Mouse (Mus musculus) midbrain, embryonic 11.5 days (tissue): ENCODE results near the gene Usp11. TPM values are rescaled to one million over a fixed set of nuclear protein-coding genes. Genes with fewer than 3 reads are reported as not detected.
"Not testable (repeated sequence)": the region's sequence is repeated elsewhere in the genome, so short reads cannot be mapped to it uniquely, and the experiment has no call there.

Experiments used
- ATAC-seq: fragments of 200-750 bp; cut with Nextera tagmentation; 2 replicates; pipeline ENCODE4 v1.8.0; 2017; ENCODE audit warnings: moderate TSS enrichment, moderate library complexity; ENCODE audit not compliant: low FRiP score
- DNase-seq: peaks from one replicate; pipeline ENCODE4 v3.0.0; 2015; ENCODE audit warnings: low spot score; ENCODE audit errors: missing footprints
- H3K27ac ChIP-seq: fragments of 300-500 bp; sonication (generic); 2 replicates; pipeline ENCODE4 v1.5.1; 2014; ENCODE audit warnings: low read depth, low read length
- H3K27me3 ChIP-seq: fragments of 300-500 bp; sonication (generic); 2 replicates; pipeline ENCODE4 v1.6.1; 2014; ENCODE audit warnings: mild to moderate bottlenecking, low read length, moderate library complexity, mixed read lengths; ENCODE audit not compliant: control insufficient read depth, insufficient read depth
- H3K36me3 ChIP-seq: fragments of 300-500 bp; sonication (generic); 2 replicates; pipeline ENCODE4 v1.6.1; 2014; ENCODE audit warnings: mild to moderate bottlenecking, low read length, moderate library complexity, mixed read lengths; ENCODE audit not compliant: control insufficient read depth, insufficient read depth
- H3K4me1 ChIP-seq: fragments of 300-500 bp; sonication (generic); 2 replicates; pipeline ENCODE4 v1.6.1; 2014; ENCODE audit warnings: low read length; ENCODE audit not compliant: control insufficient read depth, insufficient read depth
- H3K4me2 ChIP-seq: fragments of 300-500 bp; sonication (generic); 2 replicates; pipeline ENCODE4 v1.6.1; 2014; ENCODE audit warnings: mild to moderate bottlenecking, moderate library complexity
- H3K4me3 ChIP-seq: fragments of 300-500 bp; sonication (generic); 2 replicates; pipeline ENCODE4 v1.5.1; 2014; ENCODE audit warnings: low read depth, low read length
- H3K9ac ChIP-seq: fragments of 300-500 bp; sonication (generic); 2 replicates; pipeline ENCODE4 v1.6.1; 2014; ENCODE audit warnings: low read length
- H3K9me3 ChIP-seq: fragments of 300-500 bp; sonication (generic); 2 replicates; pipeline ENCODE4 v1.6.1; 2016; ENCODE audit warnings: low read length; ENCODE audit not compliant: control insufficient read depth
- WGBS: fragments of 180-500 bp; shearing (Covaris S2); extraction: QIAGEN DNeasy Blood & Tissue Kit; methylation state at CpG from one replicate; pipeline ENCODE4 v1.1.7; 2014; 5-methylcytosine and 5-hydroxymethylcytosine counted together
- polyA plus RNA-seq: library from polyadenylated mRNA; unstranded; fragments of >200 nt; fragmentation: Nextera tagmentation; extraction: Ambion mirVana; gene quantifications from 2 replicates; pipeline ENCODE4 v1.2.1, GENCODE M21; 2014

Usp11 gene
- polyA plus RNA-seq, 1 experiment from 2014 or later = 78.4 TPM

- no peaks in the 10 kb centered on the region for H3K9me3 ChIP-seq
- ATAC-seq = peak; percentile 93
- WGBS = 20% methylated on average over 29 of the region's 33 CpGs
- peak overlapping the region; percentile 58 for H3K4me3 ChIP-seq
- peak overlapping the region; percentile 58 for H3K4me2 ChIP-seq
- H3K27ac ChIP-seq = peak overlapping the region; percentile 90
- no peaks in the 10 kb centered on the region for H3K27me3 ChIP-seq
- no peaks in the 10 kb centered on the region for H3K36me3 ChIP-seq
- H3K4me1 ChIP-seq = peaks cover 6% of the 10 kb centered on the region
- DNase-seq = peak; percentile 97
- H3K9ac ChIP-seq = peak overlapping the region; percentile 81
Measured at GRCm38 (mm10) chrX:20688068-20688547, 15.6 kb upstream of the Usp11 start.

DNA sequence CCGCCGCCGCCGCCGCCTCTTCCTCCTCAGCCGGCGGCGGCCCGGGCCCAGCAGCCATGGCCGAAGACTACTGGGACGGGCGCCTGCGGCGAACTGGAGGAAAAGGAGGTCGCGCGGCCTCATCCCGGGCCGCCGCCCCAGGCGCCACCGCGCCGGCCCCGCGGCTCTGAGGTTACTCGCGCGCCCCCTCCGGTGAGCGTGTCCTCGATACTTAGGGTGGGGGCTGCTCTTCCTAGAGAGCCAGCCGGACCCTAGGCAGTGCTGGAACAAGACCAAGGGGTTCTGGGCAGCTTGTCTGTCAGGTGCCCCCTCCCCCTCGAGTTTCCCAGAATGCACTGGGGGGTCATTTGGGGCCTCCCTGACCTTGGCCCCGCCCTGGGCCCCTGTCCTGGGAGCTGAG, 15.1 kb upstream of the Usp11 start:
- Histone ChIP-seq H3K9ac (peak overlapping the region; percentile 81), H3K27me3 (no peaks in the 10 kb centered on the region), H3K4me2 (peak overlapping the region; percentile 58), H3K4me3 (peak overlapping the region; percentile 58), H3K9me3 (no peaks in the 10 kb centered on the region), H3K4me1 (peaks cover 6% of the 10 kb centered on the region), H3K27ac (peak overlapping the region; percentile 90), H3K36me3 (no peaks in the 10 kb centered on the region)
- DNase-seq (peak; percentile 93), ATAC-seq (peak; percentile 80)
- WGBS = 24% methylated on average over 21 of the region's 35 CpGs

GRCm38 (mm10) chrX:20691566-20691965, 12.1 kb upstream of the Usp11 start:
- no peaks in the 10 kb centered on the region for H3K9me3 ChIP-seq
- no peaks in the 10 kb centered on the region for H3K27me3 ChIP-seq
- peaks cover 6% of the 10 kb centered on the region for H3K4me1 ChIP-seq
- H3K27ac ChIP-seq = no peak overlapping the region
- H3K36me3 ChIP-seq = no peaks in the 10 kb centered on the region
- DNase-seq (no peak), ATAC-seq (no peak)
- no peak overlapping the region for H3K4me2 ChIP-seq
- no peak overlapping the region for H3K4me3 ChIP-seq
- no peak overlapping the region for H3K9ac ChIP-seq
- 87% methylated on average over 3 of the region's 3 CpGs for WGBS

GRCm38 (mm10) chrX:20692616-20693015, 11.1 kb upstream of the Usp11 start:
- no peak for ATAC-seq

GRCm38 (mm10) chrX:20695842-20696241, 7.9 kb upstream of the Usp11 start:
- no peaks in the 10 kb centered on the region for H3K9me3 ChIP-seq
- H3K4me1 ChIP-seq = no peaks in the 10 kb centered on the region
- DNase-seq = no peak
- 91% methylated on average over 4 of the region's 4 CpGs for WGBS
- no peak overlapping the region for H3K4me3 ChIP-seq
- no peaks in the 10 kb centered on the region; the same call in 1 of the 2 replicates for H3K36me3 ChIP-seq
- no peak overlapping the region for H3K4me2 ChIP-seq
- no peak overlapping the region for H3K9ac ChIP-seq
- no peak for ATAC-seq
- H3K27ac ChIP-seq = no peak overlapping the region
- H3K27me3 ChIP-seq = no peaks in the 10 kb centered on the region

More at GRCm38 (mm10) chrX:20692616-20693015, 11.1 kb upstream of the Usp11 start:
- Histone ChIP-seq H3K4me3 (no peak overlapping the region), H3K4me1 (peaks cover 6% of the 10 kb centered on the region), H3K4me2 (no peak overlapping the region), H3K36me3 (no peaks in the 10 kb centered on the region), H3K9me3 (no peaks in the 10 kb centered on the region), H3K27ac (no peak overlapping the region), H3K9ac (no peak overlapping the region), H3K27me3 (no peaks in the 10 kb centered on the region)
- no peak for DNase-seq
- 93% methylated on average over 1 of the region's 1 CpGs for WGBS

DNA sequence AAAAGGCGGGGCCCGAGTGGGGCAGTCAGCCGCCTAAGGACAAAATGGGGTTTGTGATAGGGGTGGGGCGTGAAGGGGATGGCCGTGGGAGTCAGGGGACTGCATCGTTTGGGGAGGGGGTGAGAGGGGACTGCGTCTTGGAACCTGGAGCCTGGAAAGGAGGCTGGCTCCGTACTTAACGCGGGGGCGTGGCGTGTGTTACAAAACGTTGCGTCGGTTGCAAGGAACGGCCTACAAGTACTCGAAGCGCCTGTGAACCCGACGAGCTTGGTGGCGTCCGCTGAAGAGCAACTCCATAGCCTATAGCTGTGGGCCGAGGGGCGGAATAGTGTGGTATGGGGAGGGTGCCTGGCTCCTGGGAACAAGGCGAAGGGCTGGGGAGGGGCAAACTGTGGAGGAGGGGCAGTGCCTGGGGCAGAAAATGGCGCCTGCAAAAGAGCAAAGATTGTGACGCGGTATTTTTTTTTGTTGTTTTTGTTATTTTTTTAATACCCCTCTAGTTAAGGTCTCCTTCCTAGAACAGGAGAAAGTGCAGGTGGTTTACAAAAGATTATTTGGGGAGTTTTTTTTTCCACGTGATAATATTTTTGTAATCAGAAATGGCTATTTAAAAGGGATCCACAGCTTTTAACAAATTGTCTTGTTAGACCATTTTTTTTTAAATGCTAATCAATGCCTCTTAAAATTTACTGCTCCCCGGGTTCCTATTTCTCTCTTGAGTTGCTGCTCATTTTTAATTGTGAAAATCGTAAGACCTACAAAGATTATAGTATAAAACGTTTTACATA, 783 bp downstream of the Usp11 start:
- H3K4me1 ChIP-seq = no peaks in the 10 kb centered on the region
- peak overlapping the region; percentile 86 for H3K27ac ChIP-seq
- no peaks in the 10 kb centered on the region for H3K36me3 ChIP-seq
- DNase-seq (peak; percentile 87), ATAC-seq (peak; percentile 95)
- H3K27me3 ChIP-seq = no peaks in the 10 kb centered on the region
- WGBS = 12% methylated on average over 32 of the region's 32 CpGs
- H3K4me2 ChIP-seq = peak overlapping the region; percentile 42
- H3K9ac ChIP-seq = peak overlapping the region; percentile 73
- no peaks in the 10 kb centered on the region for H3K9me3 ChIP-seq
- H3K4me3 ChIP-seq = peak overlapping the region; percentile 60

DNA sequence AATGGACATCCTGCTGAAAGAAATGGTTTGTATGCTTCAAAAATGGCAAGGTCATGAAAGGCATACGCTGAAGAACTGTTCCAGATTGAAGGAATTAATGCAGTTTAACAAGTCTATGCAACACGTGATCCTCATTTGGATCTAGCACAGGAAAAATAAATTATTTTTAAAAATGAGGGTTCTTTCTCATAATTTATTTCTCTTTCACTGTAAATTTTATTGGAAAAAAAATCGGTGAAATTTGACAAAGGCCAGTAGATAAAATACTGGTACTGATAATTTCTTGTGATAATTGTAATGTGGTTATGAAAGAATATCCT, 1.3 kb downstream of the Usp11 start:
- Histone ChIP-seq H3K27me3 (no peaks in the 10 kb centered on the region), H3K9ac (no peak overlapping the region), H3K4me1 (no peaks in the 10 kb centered on the region), H3K4me2 (peak overlapping the region; percentile 42), H3K4me3 (peak overlapping the region; percentile 60), H3K36me3 (no peaks in the 10 kb centered on the region), H3K27ac (no peak overlapping the region), H3K9me3 (no peaks in the 10 kb centered on the region)
- WGBS = 34% methylated on average over 3 of the region's 3 CpGs
- ATAC-seq (no peak), DNase-seq (no peak)

DNA sequence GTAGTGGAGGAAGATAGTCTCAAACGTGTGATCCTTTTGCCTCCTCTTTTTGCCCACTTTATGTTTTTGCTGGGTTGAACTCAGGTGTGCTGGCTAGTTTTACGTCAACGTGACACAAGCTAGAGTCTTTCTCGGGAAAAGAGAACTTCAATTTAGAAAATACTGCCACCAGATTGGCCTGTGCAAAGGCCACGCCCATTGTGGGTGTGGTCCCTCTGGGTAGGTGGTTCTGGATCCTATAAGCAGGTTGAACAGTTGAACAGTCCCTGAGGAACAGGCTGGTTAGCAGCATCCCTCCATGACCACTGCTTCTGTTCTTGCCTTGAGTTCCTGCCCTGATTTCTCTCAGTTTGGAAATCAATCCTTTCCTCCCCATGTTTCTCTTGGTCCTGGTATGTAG, 25.0 kb downstream of the Usp11 start:
- no peak overlapping the region for H3K4me3 ChIP-seq
- ATAC-seq = no peak
- 74% methylated on average over 5 of the region's 5 CpGs for WGBS
- no peaks in the 10 kb centered on the region for H3K9me3 ChIP-seq
- H3K4me1 ChIP-seq = no peaks in the 10 kb centered on the region
- no peaks in the 10 kb centered on the region for H3K27me3 ChIP-seq
- H3K9ac ChIP-seq = no peak overlapping the region
- H3K27ac ChIP-seq = no peak overlapping the region
- H3K4me2 ChIP-seq = no peak overlapping the region
- no peaks in the 10 kb centered on the region for H3K36me3 ChIP-seq
- DNase-seq = no peak

DNA sequence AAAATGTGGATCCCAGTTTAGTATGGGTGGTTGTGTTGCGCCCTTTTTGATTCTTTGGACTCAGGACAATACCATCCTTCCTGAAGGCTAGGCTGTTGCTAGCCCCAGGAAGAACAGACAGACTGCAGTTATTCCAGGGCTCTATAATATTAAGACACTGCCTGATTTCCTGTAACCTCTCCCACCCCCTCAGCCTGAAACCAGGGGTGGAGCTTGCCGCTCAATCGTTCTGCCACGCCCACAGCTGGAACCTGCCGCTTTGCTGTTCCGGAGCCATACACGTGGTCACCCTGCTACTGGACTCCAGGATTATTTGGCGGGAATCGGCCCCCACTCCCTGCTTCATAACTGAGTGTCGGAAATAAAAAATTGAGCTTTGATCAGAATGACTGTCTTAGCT, 26.3 kb downstream of the Usp11 start:
- 52% methylated on average over 10 of the region's 10 CpGs for whole genome bisulfite sequencing
- DNase-seq, H3K9me3 ChIP-seq: not testable (repeated sequence)

More for the DNA sequence above, 26.3 kb downstream of the Usp11 start:
- H3K36me3 ChIP-seq, H3K27ac ChIP-seq, H3K4me1 ChIP-seq, H3K4me3 ChIP-seq, ATAC-seq, H3K27me3 ChIP-seq, H3K9ac ChIP-seq, H3K4me2 ChIP-seq: not testable (repeated sequence)
